Mouse (Mus musculus) E14TG2a.4 (cell line): ENCODE results near the gene Prl2a1.
"Not testable (repeated sequence)": the region's sequence is repeated elsewhere in the genome, so short reads cannot be mapped to it uniquely, and the experiment has no call there.

ENCODE experiments used
- H3K27me3 ChIP-seq: 2 replicates; pipeline ENCODE4 v1.6.1; 2014; ENCODE audit warnings: low read length, control low read depth; ENCODE audit not compliant: insufficient read depth
- H3K36me3 ChIP-seq: 2 replicates; pipeline ENCODE4 v1.6.1; 2014; ENCODE audit warnings: low read length, control low read depth; ENCODE audit not compliant: insufficient read depth
- H3K4me1 ChIP-seq: replicated peaks from 2 replicates; pipeline ENCODE4 v1.6.1; 2014; ENCODE audit warnings: low read depth, low read length, control low read depth
- H3K4me3 ChIP-seq: replicated peaks from 2 replicates; pipeline ENCODE4 v1.5.1; 2014; ENCODE audit warnings: mild to moderate bottlenecking, low read length
- H3K9me3 ChIP-seq: 2 replicates; pipeline ENCODE4 v1.6.1; 2014; ENCODE audit warnings: low read length, control low read depth
- CTCF ChIP-seq: conservative IDR thresholded peaks from 2 replicates; pipeline ENCODE4 v1.5.1; 2014; ENCODE audit warnings: low read length
- NANOG ChIP-seq: IDR thresholded peaks from 2 replicates; pipeline ENCODE4 v1.6.1; 2014; ENCODE audit warnings: borderline replicate concordance, low read length, mixed read lengths
- POU5F1 ChIP-seq: IDR thresholded peaks from 2 replicates; pipeline ENCODE4 v1.6.1; 2014; ENCODE audit warnings: low read length, borderline replicate concordance

The Prl2a1 gene

DNA sequence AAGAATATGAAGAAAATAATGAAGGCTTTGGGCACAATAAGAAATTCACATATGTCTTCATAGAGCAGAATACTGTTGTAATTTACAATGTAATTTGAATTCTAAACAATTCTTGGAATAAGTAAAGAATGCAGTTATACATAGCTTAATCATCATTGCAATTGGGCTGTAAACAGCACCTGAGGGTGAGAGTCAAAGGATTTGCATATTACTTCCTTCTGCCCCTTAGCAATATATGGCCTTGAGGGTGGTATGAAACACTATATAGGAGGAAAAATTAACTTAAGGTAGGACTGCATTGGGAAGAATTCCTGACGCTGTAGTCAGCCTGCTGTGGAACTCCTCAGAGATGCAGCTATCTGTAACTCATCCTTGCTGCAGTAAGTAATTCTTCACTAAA is at the start of gene Prl2a1:
Gene Prl2a1, plus strand, starts transcription at position 301 of the 400 bp plus-strand sequence.
- Histone ChIP-seq H3K9me3 (no peaks in the 10 kb centered on the region), H3K36me3 (no peaks in the 10 kb centered on the region), H3K4me1 (no peaks in the 10 kb centered on the region), H3K27me3 (no peaks in the 10 kb centered on the region), H3K4me3 (no peak within 1 kb of the TSS)
- TF ChIP-seq NANOG (no peak), POU5F1 (no peak), CTCF (no peak)

DNA sequence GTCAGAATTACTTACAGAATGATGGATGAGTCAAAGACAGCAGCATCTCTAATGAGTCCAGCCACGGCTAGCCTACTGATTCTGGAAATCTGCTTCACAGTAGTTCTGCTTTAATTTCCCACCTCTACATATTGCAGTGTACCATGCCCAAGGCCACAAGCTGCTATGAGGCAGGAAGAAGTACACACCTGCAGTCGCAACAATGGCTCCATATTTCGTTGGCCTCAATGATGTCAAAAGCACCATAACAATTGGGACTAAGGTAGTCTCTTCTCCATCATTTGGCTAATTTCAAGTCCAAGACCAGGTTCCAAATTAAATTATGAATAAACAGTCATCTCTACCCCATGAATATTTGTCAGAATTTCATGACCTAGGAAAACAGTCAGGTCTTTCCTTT is 20.8 kb upstream of the Prl2a1 start, which contains the start of gene Prl7c1:
Gene Prl7c1, minus strand, starts transcription at position 101 of the 400 bp plus-strand sequence.
- not testable (repeated sequence) for H3K9me3 ChIP-seq, H3K27me3 ChIP-seq, H3K36me3 ChIP-seq, H3K4me3 ChIP-seq, H3K4me1 ChIP-seq

GRCm38 (mm10) chr13:27799303-27799702 is 2.2 kb upstream of the Prl2a1 start:
- TF ChIP-seq NANOG = no peak
- no peak for TF ChIP-seq CTCF
- TF ChIP-seq POU5F1 = no peak
- Histone ChIP-seq H3K36me3 (no peaks in the 10 kb centered on the region), H3K4me1 (no peaks in the 10 kb centered on the region), H3K4me3 (no peak overlapping the region), H3K27me3 (no peaks in the 10 kb centered on the region), H3K9me3 (no peaks in the 10 kb centered on the region)

- no peaks in the 10 kb centered on the region for H3K4me1 ChIP-seq
- no peaks in the 10 kb centered on the region for H3K27me3 ChIP-seq
- H3K4me3 ChIP-seq = no peak overlapping the region
- no peak for TF ChIP-seq NANOG
- no peak for TF ChIP-seq POU5F1
- TF ChIP-seq CTCF = no peak
- no peaks in the 10 kb centered on the region for H3K9me3 ChIP-seq
- no peaks in the 10 kb centered on the region for H3K36me3 ChIP-seq
Measured at GRCm38 (mm10) chr13:27802765-27803164, 1.3 kb downstream of the Prl2a1 start.

DNA sequence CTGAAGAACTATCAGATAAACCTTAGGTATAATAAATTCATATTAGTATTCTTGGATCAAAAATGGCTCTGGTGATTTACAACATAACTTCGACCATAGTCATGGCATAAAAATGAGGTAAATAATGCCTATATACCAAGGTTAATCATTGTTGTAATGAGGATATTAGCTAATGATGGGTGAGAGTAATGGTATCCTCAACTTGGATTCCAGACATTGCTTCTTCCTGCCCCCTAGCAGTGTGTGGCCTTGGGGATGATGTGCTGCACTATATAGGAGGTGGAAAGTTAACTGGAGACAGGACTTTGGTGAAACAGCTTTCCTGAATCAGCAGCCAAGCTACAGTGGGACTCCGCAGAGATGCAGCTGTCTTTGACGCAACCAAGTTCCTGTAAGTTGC is 47.6 kb downstream of the Prl2a1 start, which contains the start of gene Prl2c1:
Gene Prl2c1, plus strand, starts transcription at position 301 of the 400 bp plus-strand sequence.
- Histone ChIP-seq H3K4me3 (no peak within 1 kb of the TSS), H3K36me3 (no peaks in the 10 kb centered on the region), H3K4me1 (no peaks in the 10 kb centered on the region), H3K27me3 (no peaks in the 10 kb centered on the region), H3K9me3 (no peaks in the 10 kb centered on the region)
- TF ChIP-seq NANOG (no peak), POU5F1 (no peak), CTCF (no peak)
